Mouse (Mus musculus) kidney, adult 2 months (tissue): ENCODE results near the gene Tysnd1.

Experiments used
- CTCF ChIP-seq: fragments of 200-500 bp; conservative IDR thresholded peaks from 2 replicates; pipeline ENCODE4 v1.5.1; 2011; ENCODE audit warnings: low read depth, mild to moderate bottlenecking, control low read depth, low read length, moderate library complexity, mixed read lengths; ENCODE audit not compliant: insufficient read depth, insufficient read length
- POLR2A ChIP-seq: fragments of 200-500 bp; IDR thresholded peaks from one replicate; pipeline ENCODE4 v1.6.1; 2011; ENCODE audit warnings: low read depth, low read length, control low read depth

DNA sequence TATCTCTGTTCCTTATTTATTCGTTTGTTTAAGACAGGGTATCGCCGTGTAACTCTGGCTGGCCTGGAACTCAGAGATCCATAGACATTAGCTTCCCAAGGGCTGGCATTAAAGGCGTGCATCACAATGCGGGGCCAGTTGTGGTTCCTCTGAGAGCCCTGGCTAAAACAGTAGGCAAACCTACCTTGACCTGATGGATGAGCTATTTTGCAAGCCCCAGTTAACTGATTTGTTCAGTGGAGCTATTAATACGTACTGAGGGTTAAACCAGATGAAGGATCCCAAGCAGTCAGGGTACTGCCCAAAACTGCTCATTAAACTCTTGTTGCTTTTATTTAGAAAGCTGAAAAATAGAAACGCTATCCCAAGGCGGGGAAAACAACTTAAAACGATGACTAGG is 15.8 kb upstream of the Tysnd1 start:
- no peak for TF ChIP-seq CTCF
- no peak for TF ChIP-seq POLR2A
